Comparison of ENCODE assay signal across 20 mouse cellular contexts in genomic region chr17:73699881-73700280, GRCm38 (mm10). TPM values are rescaled to one million over a fixed set of nuclear protein-coding genes. Genes with fewer than 3 reads are reported as not detected.
DNase-seq lines count a peak whose midpoint lies in the region; ATAC-seq lines count a peak whose summit lies in the region.
"Had no signal": no experiment of that assay in that cellular context is flagged by ENCODE, and none has a peak within 500 bp of the region (broad histone marks: within the 10 kb centered on the region; RNA-seq: fewer than 3 reads in every experiment).

No protein-coding gene starts in this region.

- ATAC-seq in hindbrain, embryonic 13.5 days (ENCODE audit: low FRiP score) = peak; percentile 24; the same call in 1 of the 2 replicates
- no peak for ATAC-seq in hindbrain, embryonic 14.5 days (ENCODE audit: low FRiP score)
- peak; percentile 60; the same call in 1 of the 2 replicates for ATAC-seq in forebrain, embryonic 12.5 days (ENCODE audit: low FRiP score)
- no peak for ATAC-seq in midbrain, embryonic 13.5 days
- ATAC-seq: activated CD4-positive, CD25-positive, alpha-beta regulatory T cell, adult 4 months had no signal

- H3K4me3 ChIP-seq in hindbrain, embryonic 13.5 days = no peak overlapping the region
- H3K4me3 ChIP-seq in hindbrain, embryonic 14.5 days (replicated peaks; ENCODE audit: low read length) = no peak overlapping the region
- H3K4me3 ChIP-seq in forebrain, embryonic 12.5 days (replicated peaks) = no peak overlapping the region
- H3K4me3 ChIP-seq in midbrain, embryonic 13.5 days (replicated peaks) = no peak overlapping the region
- H3K4me3 ChIP-seq: embryonic facial prominence, embryonic 15.5 days; hindbrain, embryonic 15.5 days; limb, embryonic 12.5 days; liver, embryonic 13.5 days had no signal

- H3K4me1 ChIP-seq in hindbrain, embryonic 13.5 days (replicated peaks) = peaks cover 47% of the 10 kb centered on the region
- H3K4me1 ChIP-seq in hindbrain, embryonic 14.5 days (replicated peaks; ENCODE audit: control insufficient read depth, insufficient read depth, low read length) = peaks cover 23% of the 10 kb centered on the region
- H3K4me1 ChIP-seq in forebrain, embryonic 12.5 days = peaks cover 27% of the 10 kb centered on the region
- peaks cover 39% of the 10 kb centered on the region for H3K4me1 ChIP-seq in midbrain, embryonic 13.5 days (replicated peaks)
- H3K4me1 ChIP-seq: embryonic facial prominence, embryonic 15.5 days; liver, embryonic 13.5 days had no signal

- H3K27ac ChIP-seq in hindbrain, embryonic 13.5 days = peak overlapping the region; percentile 72; the same call in 1 of the 2 replicates
- no peak overlapping the region for H3K27ac ChIP-seq in hindbrain, embryonic 14.5 days
- 0 out of 2 replicates have a peak overlapping the region, but pooled peaks have one; percentile 31 for H3K27ac ChIP-seq in forebrain, embryonic 12.5 days
- peak overlapping the region; percentile 62 for H3K27ac ChIP-seq in midbrain, embryonic 13.5 days
- H3K27ac ChIP-seq: embryonic facial prominence, embryonic 15.5 days; hindbrain, embryonic 15.5 days; limb, embryonic 12.5 days; liver, embryonic 13.5 days had no signal

- DNase-seq in hindbrain, embryonic 14.5 days (ENCODE audit: low spot score) = no peak
- DNase-seq in retina, embryonic 14.5 days (ENCODE audit: low spot score) = peak; percentile 51
- no peak for DNase-seq in frontal cortex, postnatal 10 days (ENCODE audit: low spot score in 2 of 2)
- DNase-seq in urinary bladder, postnatal 4 days (ENCODE audit: low spot score in 2 of 2) = no peak
- DNase-seq: adrenal gland, postnatal 14 days; B cell, adult 2 months; cerebellum, adult 8-10 months; gastrocnemius, postnatal 10 days; kidney, adult 18-20 months; kidney, postnatal 10 days; liver, embryonic 13.5 days; right cerebral cortex, postnatal 4 days; thymus, postnatal 25 days had no signal

- no peaks in the 10 kb centered on the region for H3K9me3 ChIP-seq in hindbrain, embryonic 13.5 days
- H3K9me3 ChIP-seq in hindbrain, embryonic 14.5 days (ENCODE audit: control insufficient read depth, low read length) = no peaks in the 10 kb centered on the region
- H3K9me3 ChIP-seq in forebrain, embryonic 12.5 days = no peaks in the 10 kb centered on the region
- H3K9me3 ChIP-seq in midbrain, embryonic 13.5 days = no peaks in the 10 kb centered on the region
- H3K9me3 ChIP-seq: embryonic facial prominence, embryonic 15.5 days; hindbrain, embryonic 15.5 days; limb, embryonic 12.5 days; liver, embryonic 13.5 days had no signal

- H3K36me3 ChIP-seq in hindbrain, embryonic 13.5 days = no peaks in the 10 kb centered on the region
- H3K36me3 ChIP-seq in hindbrain, embryonic 14.5 days (replicated peaks; ENCODE audit: control insufficient read depth, insufficient read depth) = no peaks in the 10 kb centered on the region
- H3K36me3 ChIP-seq in forebrain, embryonic 12.5 days (replicated peaks) = no peaks in the 10 kb centered on the region
- no peaks in the 10 kb centered on the region for H3K36me3 ChIP-seq in midbrain, embryonic 13.5 days
- H3K36me3 ChIP-seq: embryonic facial prominence, embryonic 15.5 days; hindbrain, embryonic 15.5 days; limb, embryonic 12.5 days; liver, embryonic 13.5 days had no signal

- 20% methylated on average over 6 of the region's 6 CpGs for WGBS in hindbrain, embryonic 13.5 days
- 23% methylated on average over 6 of the region's 6 CpGs for WGBS in hindbrain, embryonic 14.5 days
- WGBS in forebrain, embryonic 12.5 days = 11% methylated on average over 6 of the region's 6 CpGs
- 30% methylated on average over 6 of the region's 6 CpGs for WGBS in midbrain, embryonic 13.5 days

- H3K4me2 ChIP-seq in hindbrain, embryonic 13.5 days = no peak overlapping the region
- no peak overlapping the region for H3K4me2 ChIP-seq in hindbrain, embryonic 14.5 days (replicated peaks)
- H3K4me2 ChIP-seq in forebrain, embryonic 12.5 days = peak overlapping the region; percentile 17; the same call in 1 of the 2 replicates
- no peak overlapping the region for H3K4me2 ChIP-seq in midbrain, embryonic 13.5 days (replicated peaks)
- H3K4me2 ChIP-seq: embryonic facial prominence, embryonic 15.5 days; hindbrain, embryonic 15.5 days; limb, embryonic 12.5 days; liver, embryonic 13.5 days had no signal

- H3K9ac ChIP-seq in hindbrain, embryonic 13.5 days = no peak overlapping the region
- H3K9ac ChIP-seq in hindbrain, embryonic 14.5 days = no peak overlapping the region
- no peak overlapping the region for H3K9ac ChIP-seq in forebrain, embryonic 12.5 days
- H3K9ac ChIP-seq in midbrain, embryonic 13.5 days (replicated peaks) = no peak overlapping the region
- H3K9ac ChIP-seq: embryonic facial prominence, embryonic 15.5 days; hindbrain, embryonic 15.5 days; limb, embryonic 12.5 days; liver, embryonic 13.5 days had no signal

- H3K27me3 ChIP-seq in hindbrain, embryonic 13.5 days = no peaks in the 10 kb centered on the region
- H3K27me3 ChIP-seq in hindbrain, embryonic 14.5 days (ENCODE audit: control insufficient read depth, insufficient read depth, low read length) = no peaks in the 10 kb centered on the region
- peaks cover 5% of the 10 kb centered on the region; the same call in 1 of the 2 replicates for H3K27me3 ChIP-seq in forebrain, embryonic 12.5 days
- H3K27me3 ChIP-seq in midbrain, embryonic 13.5 days = no peaks in the 10 kb centered on the region
- H3K27me3 ChIP-seq: embryonic facial prominence, embryonic 15.5 days; hindbrain, embryonic 15.5 days; liver, embryonic 13.5 days had no signal

RNA-seq across cellular contexts. Expression of gene Galnt14, which starts 10.4 kb away (rescaled TPM):
- polyA plus RNA-seq in hindbrain, embryonic 13.5 days (2015; fragmentation: Nextera tagmentation; extraction: Ambion mirVana) = 14.1 and 15.4 TPM in 2 replicates
- polyA plus RNA-seq in hindbrain, embryonic 14.5 days (2014; fragmentation: Nextera tagmentation; extraction: Ambion mirVana) = 16.8 and 17.5 TPM in 2 replicates
- polyA plus RNA-seq in forebrain, embryonic 12.5 days (2016; fragmentation: Nextera tagmentation; extraction: Ambion mirVana) = 7.3 and 10.6 TPM in 2 replicates
- 16.0 and 16.9 TPM in 2 replicates for polyA plus RNA-seq in midbrain, embryonic 13.5 days (2015; fragmentation: Nextera tagmentation; extraction: Ambion mirVana)

Comparison
In these comparisons a context has a peak if more than half of its experiments do, and no peak if none do; other contexts are left out.
1. ATAC-seq: peak in hindbrain, embryonic 13.5 days (single experiment) and forebrain, embryonic 12.5 days (single experiment); none in hindbrain, embryonic 14.5 days (single experiment) and midbrain, embryonic 13.5 days (single experiment).